In genomic region chr11:93044998-93045397, GRCm38 (mm10) we compare ENCODE assay signal across 20 mouse cellular contexts. TPM values are rescaled to one million over a fixed set of nuclear protein-coding genes. Genes with fewer than 3 reads are reported as not detected.
DNase-seq lines count a peak whose midpoint lies in the region; ATAC-seq lines count a peak whose summit lies in the region.
"Had no signal": no experiment of that assay in that cellular context is flagged by ENCODE, and none has a peak within 500 bp of the region (broad histone marks: within the 10 kb centered on the region; RNA-seq: fewer than 3 reads in every experiment).

No protein-coding gene starts in this region.

- ATAC-seq in hindbrain, embryonic 16.5 days, result peak; percentile 73
- ATAC-seq in hindbrain, embryonic 14.5 days (ENCODE audit: low FRiP score), result no peak

- H3K9me3 ChIP-seq in hindbrain, embryonic 16.5 days (ENCODE audit: control insufficient read depth, low read length), result no peaks in the 10 kb centered on the region
- H3K9me3 ChIP-seq in hindbrain, embryonic 14.5 days (ENCODE audit: control insufficient read depth, low read length), result no peaks in the 10 kb centered on the region
- H3K9me3 ChIP-seq: embryonic facial prominence, embryonic 13.5 days; forebrain, embryonic 10.5 days; limb, embryonic 12.5 days; liver, embryonic 15.5 days had no signal

- 26% methylated on average over 1 of the region's 1 CpGs for WGBS in hindbrain, embryonic 16.5 days
- 35% methylated on average over 1 of the region's 1 CpGs for WGBS in hindbrain, embryonic 14.5 days

- no peaks in the 10 kb centered on the region for H3K4me1 ChIP-seq in hindbrain, embryonic 16.5 days (ENCODE audit: control insufficient read depth, insufficient read depth, low read depth, low read length)
- H3K4me1 ChIP-seq in hindbrain, embryonic 14.5 days (replicated peaks; ENCODE audit: control insufficient read depth, insufficient read depth, low read length), result no peaks in the 10 kb centered on the region
- H3K4me1 ChIP-seq: embryonic facial prominence, embryonic 13.5 days; forebrain, embryonic 10.5 days; limb, embryonic 12.5 days; liver, embryonic 15.5 days had no signal

- no peaks in the 10 kb centered on the region for H3K36me3 ChIP-seq in hindbrain, embryonic 16.5 days (ENCODE audit: control insufficient read depth, insufficient read depth, low read length)
- H3K36me3 ChIP-seq in hindbrain, embryonic 14.5 days (replicated peaks; ENCODE audit: control insufficient read depth, insufficient read depth), result no peaks in the 10 kb centered on the region
- H3K36me3 ChIP-seq: embryonic facial prominence, embryonic 13.5 days; forebrain, embryonic 10.5 days; G1E; limb, embryonic 12.5 days; liver, embryonic 15.5 days had no signal

- intact Hi-C loops in left cerebral cortex, postnatal 25 days (cut with DNase I), result no loop called here

- no peak overlapping the region for H3K4me3 ChIP-seq in hindbrain, embryonic 16.5 days (ENCODE audit: low read length)
- no peak overlapping the region for H3K4me3 ChIP-seq in hindbrain, embryonic 14.5 days (replicated peaks; ENCODE audit: low read length)
- H3K4me3 ChIP-seq: embryonic facial prominence, embryonic 13.5 days; forebrain, embryonic 10.5 days; limb, embryonic 12.5 days; liver, embryonic 15.5 days had no signal

- no peak for DNase-seq in hindbrain, embryonic 14.5 days (ENCODE audit: low spot score)
- peak; percentile 73 for DNase-seq in brain, adult 2 months (ENCODE audit: low read depth, low spot score)
- DNase-seq in frontal cortex, adult 2 months (ENCODE audit: extremely low spot score in 1 of 2, low spot score in 1 of 2), result peak; percentile 20 to 48
- DNase-seq in left cerebral cortex, postnatal 25 days (ENCODE audit: low spot score in 2 of 2), result peak; percentile 11 to 54
- no peak for DNase-seq in testis, postnatal 10 days (ENCODE audit: low spot score)
- no peak for DNase-seq in adrenal gland, adult 2 months
- DNase-seq: adrenal gland, postnatal 36 days; gastrocnemius, postnatal 25 days; heart, postnatal 4 days; kidney, adult 11 months; kidney, postnatal 4 days; lung, postnatal 14 days had no signal

- no peak overlapping the region for H3K4me2 ChIP-seq in hindbrain, embryonic 16.5 days (ENCODE audit: low read length)
- no peak overlapping the region for H3K4me2 ChIP-seq in hindbrain, embryonic 14.5 days (replicated peaks)
- H3K4me2 ChIP-seq: embryonic facial prominence, embryonic 13.5 days; heart, embryonic 11.5 days; limb, embryonic 12.5 days; liver, embryonic 15.5 days; midbrain, embryonic 11.5 days had no signal

- no peaks in the 10 kb centered on the region for H3K27me3 ChIP-seq in hindbrain, embryonic 16.5 days (replicated peaks; ENCODE audit: control insufficient read depth, insufficient read depth, low read length)
- H3K27me3 ChIP-seq in hindbrain, embryonic 14.5 days (ENCODE audit: control insufficient read depth, insufficient read depth, low read length), result no peaks in the 10 kb centered on the region
- H3K27me3 ChIP-seq: embryonic facial prominence, embryonic 13.5 days; limb, embryonic 12.5 days; liver, embryonic 15.5 days had no signal

- 0 out of 2 replicates have a peak overlapping the region, but pooled peaks have one; percentile 17 for H3K27ac ChIP-seq in hindbrain, embryonic 16.5 days (ENCODE audit: low read depth, low read length)
- H3K27ac ChIP-seq in hindbrain, embryonic 14.5 days, result no peak overlapping the region
- H3K27ac ChIP-seq: embryonic facial prominence, embryonic 13.5 days; forebrain, embryonic 10.5 days; limb, embryonic 12.5 days; liver, embryonic 15.5 days had no signal

- no peak overlapping the region for H3K9ac ChIP-seq in hindbrain, embryonic 16.5 days (ENCODE audit: low read depth, low read length)
- H3K9ac ChIP-seq in hindbrain, embryonic 14.5 days, result no peak overlapping the region
- H3K9ac ChIP-seq: embryonic facial prominence, embryonic 13.5 days; limb, embryonic 12.5 days; liver, embryonic 15.5 days had no signal

RNA-seq across cellular contexts. Expression of gene Car10, which starts 52.8 kb away (rescaled TPM):
- polyA plus RNA-seq in hindbrain, embryonic 16.5 days (2015; fragmentation: Nextera tagmentation; extraction: Ambion mirVana), result 59.7 and 60.5 TPM in 2 replicates
- 51.5 TPM in 2 replicates for polyA plus RNA-seq in hindbrain, embryonic 14.5 days (2014; fragmentation: Nextera tagmentation; extraction: Ambion mirVana)
- polyA plus RNA-seq in frontal cortex, adult 2 months (2012; rRNA removed), result 62.4 and 70.6 TPM in 2 replicates
- total RNA-seq in left cerebral cortex, postnatal 25 days (2021), result 100 to 1,000 TPM; 132 to 143 TPM
- total RNA-seq in adrenal gland, adult 2 months (2021), result under 1 TPM in 1 of 2 experiments, not detected in 1; 0.14 TPM
- 0.07 TPM in 1 of 2 replicates, not detected in the other for polyA plus RNA-seq in adrenal gland, adult 2 months (2012; rRNA removed)
- total RNA-seq: G1E; gastrocnemius, postnatal 25 days; heart, postnatal 4 days had no signal
- polyA plus RNA-seq: G1E; liver, embryonic 15.5 days had no signal

Comparison
In these comparisons a context has a peak if more than half of its experiments do, and no peak if none do; other contexts are left out.
1. DNase-seq: peak in brain, adult 2 months (single experiment), frontal cortex, adult 2 months (2 of 2) and left cerebral cortex, postnatal 25 days (2 of 2); none in hindbrain, embryonic 14.5 days (single experiment), testis, postnatal 10 days (single experiment) and adrenal gland, adult 2 months (single experiment).
2. RNA of gene Car10, which starts 52.8 kb away (polyA plus RNA-seq): 62.4 to 70.6 TPM in frontal cortex, adult 2 months, 59.7 to 60.5 TPM in hindbrain, embryonic 16.5 days and 51.5 TPM in hindbrain, embryonic 14.5 days; 0.07 TPM in adrenal gland, adult 2 months; every median in the first group is over 10 times any median in the second.